ENCODE assay signal across 8 mouse cellular contexts in the genomic region with DNA sequence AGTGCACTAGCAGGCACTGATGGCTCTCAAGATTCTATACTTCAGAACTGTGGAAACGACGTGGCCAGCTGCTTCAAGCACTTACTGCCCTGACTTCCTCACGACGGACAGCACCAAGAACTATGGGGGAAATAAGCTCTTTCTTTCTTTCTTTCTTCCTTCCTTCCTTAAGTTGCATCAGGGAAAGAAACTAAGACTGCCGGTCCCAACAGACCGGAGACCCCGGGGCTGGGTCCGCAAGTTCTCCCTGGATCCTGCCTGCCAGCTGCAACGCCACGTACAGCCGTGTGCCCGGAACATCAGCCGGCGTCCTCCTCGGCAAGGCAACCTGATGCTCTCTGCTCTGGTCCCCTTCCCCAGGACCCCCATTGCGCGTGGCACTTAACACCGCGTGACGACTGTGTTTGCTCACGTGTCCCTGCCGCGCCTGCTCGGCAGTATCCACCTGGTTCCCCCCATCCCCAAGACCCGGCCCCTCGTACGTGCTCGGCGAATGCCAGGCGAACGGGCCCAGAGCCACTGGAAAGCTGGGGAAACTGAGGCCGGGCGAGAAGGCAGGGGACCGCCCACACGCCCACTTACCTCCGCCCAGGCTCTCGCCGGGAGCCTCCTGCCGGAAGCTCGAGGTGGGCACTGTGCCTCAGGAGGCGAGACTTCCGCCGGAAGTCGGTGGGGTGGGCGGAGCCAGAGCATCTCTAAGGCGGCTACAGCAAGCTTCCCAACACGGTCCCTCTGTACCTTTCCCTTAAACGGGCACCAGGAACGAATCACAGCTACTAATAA. TPM values are rescaled to one million over a fixed set of nuclear protein-coding genes. Genes with fewer than 3 reads are reported as not detected.
DNase-seq lines count a peak whose midpoint lies in the region; ATAC-seq and TF ChIP-seq lines count a peak whose summit lies in the region.

A gene (minus strand): TSS at position 668 of the 783 bp plus-strand sequence.

- no peaks in the 10 kb centered on the region for H3K27me3 ChIP-seq in MEL (ENCODE audit: control insufficient read depth in 1 of 2, insufficient read depth in 2 of 2, low read length in 2 of 2)
- H3K27me3 ChIP-seq in cerebellum, adult 2 months (ENCODE audit: control insufficient read depth, insufficient read depth, low read length), result no peaks in the 10 kb centered on the region
- H3K27me3 ChIP-seq in lung, embryonic 16.5 days (ENCODE audit: control insufficient read depth, insufficient read depth, low read depth, low read length), result no peaks in the 10 kb centered on the region

- peak within 1 kb of the TSS; percentile 80 for H3K9ac ChIP-seq in MEL (ENCODE audit: control insufficient read depth, low read depth, low read length, poor library complexity, severe bottlenecking)
- H3K9ac ChIP-seq in lung, embryonic 16.5 days (ENCODE audit: low read length), result peak within 1 kb of the TSS; percentile 87

- no peak for TF ChIP-seq RAD21 in MEL (IDR thresholded peaks at IDR 0.05; ENCODE audit: low read depth, low read length)

- H3K27ac ChIP-seq in MEL (ENCODE audit: control insufficient read depth, low read depth, low read length), result peak within 1 kb of the TSS; percentile 56
- H3K27ac ChIP-seq in cerebellum, adult 2 months (ENCODE audit: insufficient read depth, low read length), result peak within 1 kb of the TSS; percentile 83
- H3K27ac ChIP-seq in lung, embryonic 16.5 days (ENCODE audit: low read length), result peak within 1 kb of the TSS; percentile 86

- WGBS in cerebellum, adult 2 months, result under 1% methylated on average over 49 of the region's 49 CpGs
- WGBS in lung, embryonic 16.5 days, result under 1% methylated on average over 49 of the region's 49 CpGs

- TF ChIP-seq EP300 in MEL (IDR thresholded peaks at IDR 0.05; ENCODE audit: low read depth in 1 of 2, low read length in 2 of 2), result no peak

- TF ChIP-seq CTCF in MEL (IDR thresholded peaks at IDR 0.05 in 2 of 3, conservative IDR thresholded peaks at IDR 0.05 in 1 of 3; ENCODE audit: control insufficient read depth in 1 of 3, insufficient read depth in 1 of 3, low read depth in 2 of 3, low read length in 3 of 3, poor library complexity in 1 of 3, severe bottlenecking in 1 of 3), result no peak
- TF ChIP-seq CTCF in cerebellum, adult 2 months (IDR thresholded peaks at IDR 0.05; ENCODE audit: borderline replicate concordance, insufficient read depth, low read depth, low read length), result no peak

- peak within 1 kb of the TSS; percentile 97 for H3K4me2 ChIP-seq in lung, embryonic 16.5 days (ENCODE audit: low read depth, low read length)

- no peaks in the 10 kb centered on the region for H3K9me3 ChIP-seq in MEL (replicated peaks; ENCODE audit: insufficient read depth, low read length)
- H3K9me3 ChIP-seq in lung, embryonic 16.5 days (ENCODE audit: control insufficient read depth, low read length), result no peaks in the 10 kb centered on the region

- TF ChIP-seq POLR2A in MEL (IDR thresholded peaks at IDR 0.05; ENCODE audit: control insufficient read depth in 1 of 2, insufficient read depth in 1 of 2, low read depth in 1 of 2, low read length in 2 of 2, poor library complexity in 1 of 2), result peak; percentile 76 to 79; a peak in 3 of 4 replicates
- peak; percentile 83 for TF ChIP-seq POLR2A in cerebellum, adult 2 months (IDR thresholded peaks at IDR 0.05; ENCODE audit: borderline replicate concordance, insufficient read depth, low read length)

- peaks cover 7% of the 10 kb centered on the region; the same call in 1 of the 2 replicates for H3K79me2 ChIP-seq in MEL (ENCODE audit: control insufficient read depth, insufficient read depth, low read length, poor library complexity)

- peaks cover 3 to 17% of the 10 kb centered on the region in 2 experiments for H3K4me1 ChIP-seq in MEL (ENCODE audit: control insufficient read depth in 1 of 2, insufficient read depth in 2 of 2, low read length in 2 of 2)
- peaks cover 48% of the 10 kb centered on the region for H3K4me1 ChIP-seq in cerebellum, adult 2 months (ENCODE audit: control insufficient read depth, insufficient read depth, low read length)
- peaks cover 21% of the 10 kb centered on the region for H3K4me1 ChIP-seq in lung, embryonic 16.5 days (replicated peaks; ENCODE audit: control insufficient read depth, insufficient read depth, low read length)

- peak; percentile 94 for DNase-seq in MEL (ENCODE audit: low read depth, low spot score)
- peak; percentile 93 to 96 for DNase-seq in cerebellum, adult 2 months
- DNase-seq in forelimb bud, embryonic 11.5 days (ENCODE audit: low read depth, low spot score), result peak; percentile 94
- DNase-seq in layer of hippocampus, adult 9-10 months (ENCODE audit: low spot score), result peak; percentile 85
- DNase-seq in ovary, postnatal 14 days (ENCODE audit: low spot score), result peak; percentile 92
- peak; percentile 94 for DNase-seq in thymus, postnatal 14 days

- peaks cover 0 to 2% of the 10 kb centered on the region in 2 experiments; a peak in 2 of 4 replicates for H3K36me3 ChIP-seq in MEL (ENCODE audit: control insufficient read depth in 1 of 2, insufficient read depth in 2 of 2, low read length in 2 of 2)
- H3K36me3 ChIP-seq in lung, embryonic 16.5 days (ENCODE audit: control insufficient read depth, insufficient read depth, low read length), result peaks cover 25% of the 10 kb centered on the region

- H3K4me3 ChIP-seq in MEL (ENCODE audit: control insufficient read depth in 1 of 2, insufficient read depth in 1 of 2, low read depth in 2 of 2, low read length in 2 of 2), result peak within 1 kb of the TSS; percentile 82 to 92
- H3K4me3 ChIP-seq in cerebellum, adult 2 months (replicated peaks; ENCODE audit: insufficient read depth, low read depth, low read length), result peak within 1 kb of the TSS; percentile 75
- H3K4me3 ChIP-seq in lung, embryonic 16.5 days (ENCODE audit: low read length), result peak within 1 kb of the TSS; percentile 85

- ATAC-seq in hematopoietic stem cell, adult 5-6 weeks (replicated peaks in 1 of 2; ENCODE audit: insufficient read depth in 1 of 2, low FRiP score in 2 of 2, low TSS enrichment in 1 of 2, low read depth in 1 of 2, poor library complexity in 2 of 2, severe bottlenecking in 2 of 2), result peak; percentile 46 to 74; a peak in 3 of 4 replicates
- ATAC-seq in lung, embryonic 16.5 days (ENCODE audit: low read depth), result peak; percentile 95

TF ChIP-seq in MEL, 35 proteins besides CTCF, POLR2A, EP300 and RAD21 (continues in another document):
- no peak for TF ChIP-seq JUND (IDR thresholded peaks at IDR 0.05; ENCODE audit: low read depth, low read length)
- TF ChIP-seq RCOR1 (IDR thresholded peaks at IDR 0.05; ENCODE audit: low read depth, low read length), result no peak
- TF ChIP-seq ZNF384 (IDR thresholded peaks at IDR 0.05; ENCODE audit: low read depth, low read length), result no peak
- TF ChIP-seq POLR2AphosphoS5 (IDR thresholded peaks at IDR 0.05; ENCODE audit: borderline replicate concordance, low read depth, low read length), result no peak; the same call in 1 of the 2 replicates
- TF ChIP-seq ELF1 (IDR thresholded peaks at IDR 0.05; ENCODE audit: low read depth, low read length), result peak; percentile 61
- TF ChIP-seq MAX (IDR thresholded peaks at IDR 0.05; ENCODE audit: low read length), result peak; percentile 47; the same call in 1 of the 2 replicates
- TF ChIP-seq MEF2A (IDR thresholded peaks at IDR 0.05; ENCODE audit: extremely low read depth, insufficient replicate concordance, low read depth, low read length, poor library complexity, severe bottlenecking), result no peak
- no peak for TF ChIP-seq MYB (IDR thresholded peaks at IDR 0.05; ENCODE audit: low read depth, low read length)
- TF ChIP-seq BHLHE40 (IDR thresholded peaks at IDR 0.05; ENCODE audit: borderline replicate concordance, low read depth, low read length), result no peak; the same call in 1 of the 2 replicates
- TF ChIP-seq TCF12 (IDR thresholded peaks at IDR 0.05; ENCODE audit: low read depth, low read length), result no peak; the same call in 1 of the 2 replicates
- TF ChIP-seq MXI1 (IDR thresholded peaks at IDR 0.05; ENCODE audit: low read depth, low read length), result peak; percentile 78; the same call in 1 of the 2 replicates
- no peak for TF ChIP-seq E2F4 (IDR thresholded peaks at IDR 0.05; ENCODE audit: borderline replicate concordance, low read depth, low read length)
- TF ChIP-seq MAZ (IDR thresholded peaks at IDR 0.05; ENCODE audit: low read depth, low read length), result no peak
- TF ChIP-seq USF2 (IDR thresholded peaks at IDR 0.05; ENCODE audit: borderline replicate concordance in 1 of 2, insufficient read depth in 1 of 2, low read depth in 1 of 2, low read length in 2 of 2), result peak in 1 of 2 experiments; percentile 36; a peak in 1 of 4 replicates
- peak; percentile 70 for TF ChIP-seq MYC (IDR thresholded peaks at IDR 0.05; ENCODE audit: low read depth, low read length)
- TF ChIP-seq NRF1 (IDR thresholded peaks at IDR 0.05; ENCODE audit: insufficient read depth, low read depth, low read length, poor library complexity, severe bottlenecking), result peak; percentile 57
- no peak; the same call in none of the 2 replicates for TF ChIP-seq SIN3A (IDR thresholded peaks at IDR 0.05; ENCODE audit: low read length)
- 0 out of 2 replicates have a peak, but pooled peaks have one; percentile 43 for TF ChIP-seq TBP (IDR thresholded peaks at IDR 0.05; ENCODE audit: low read depth, low read length)
- TF ChIP-seq POLR2AphosphoS2 (IDR thresholded peaks at IDR 0.05; ENCODE audit: low read length), result no peak
- no peak for TF ChIP-seq ETS1 (IDR thresholded peaks at IDR 0.05; ENCODE audit: low read depth, low read length)
- TF ChIP-seq ZMIZ1 (IDR thresholded peaks at IDR 0.05; ENCODE audit: low read depth, low read length), result peak; percentile 64
- TF ChIP-seq MAFK (IDR thresholded peaks at IDR 0.05; ENCODE audit: borderline replicate concordance, low read depth, low read length), result no peak
- peak; percentile 68 for TF ChIP-seq NELFE (IDR thresholded peaks at IDR 0.05; ENCODE audit: low read depth, low read length)
- no peak for TF ChIP-seq TAL1 (IDR thresholded peaks at IDR 0.05; ENCODE audit: low read length)
- no peak; the same call in 1 of the 2 replicates for TF ChIP-seq KAT2A (conservative IDR thresholded peaks at IDR 0.05; ENCODE audit: low read depth, low read length)
- TF ChIP-seq ZC3H11A (IDR thresholded peaks at IDR 0.05; ENCODE audit: low read depth, low read length), result no peak
- peak; percentile 83 for TF ChIP-seq USF1 (IDR thresholded peaks at IDR 0.05; ENCODE audit: low read depth, low read length)
- TF ChIP-seq UBTF (IDR thresholded peaks at IDR 0.05; ENCODE audit: borderline replicate concordance, insufficient read depth, low read depth, low read length), result no peak

RNA-seq across cellular contexts. Expression of the gene that starts here (rescaled TPM):
- 57.9 and 64.9 TPM in 2 replicates for total RNA-seq in MEL (2012; rRNA removed)
- 100 to 1,000 TPM in 1 of 2 experiments, not detected in 1; 121 TPM for polyA plus RNA-seq in MEL (2012; ENCODE audit: insufficient read depth in 1 of 2, insufficient read length in 2 of 2, low read depth in 1 of 2, low replicate concordance in 2 of 2, missing spikeins in 1 of 2)
- polyA plus RNA-seq in cerebellum, adult 2 months (2012; rRNA removed), result 78.2 and 84.0 TPM in 2 replicates
- total RNA-seq in hematopoietic stem cell, adult 5-6 weeks (2017), result 57.6 and 62.2 TPM in 2 replicates
- 47.9 and 48.0 TPM in 2 replicates for polyA plus RNA-seq in lung, embryonic 16.5 days (2015; fragmentation: Nextera tagmentation; extraction: Ambion mirVana)

Comparison
In these comparisons a context has a peak if more than half of its experiments do, and no peak if none do; other contexts are left out.
1. Peak in every context shown above with its lines: DNase-seq, ATAC-seq, H3K4me3 ChIP-seq and H3K27ac ChIP-seq.